Mouse (Mus musculus): ENCODE measurements around the gene Maip1.

The Maip1 gene

DNA sequence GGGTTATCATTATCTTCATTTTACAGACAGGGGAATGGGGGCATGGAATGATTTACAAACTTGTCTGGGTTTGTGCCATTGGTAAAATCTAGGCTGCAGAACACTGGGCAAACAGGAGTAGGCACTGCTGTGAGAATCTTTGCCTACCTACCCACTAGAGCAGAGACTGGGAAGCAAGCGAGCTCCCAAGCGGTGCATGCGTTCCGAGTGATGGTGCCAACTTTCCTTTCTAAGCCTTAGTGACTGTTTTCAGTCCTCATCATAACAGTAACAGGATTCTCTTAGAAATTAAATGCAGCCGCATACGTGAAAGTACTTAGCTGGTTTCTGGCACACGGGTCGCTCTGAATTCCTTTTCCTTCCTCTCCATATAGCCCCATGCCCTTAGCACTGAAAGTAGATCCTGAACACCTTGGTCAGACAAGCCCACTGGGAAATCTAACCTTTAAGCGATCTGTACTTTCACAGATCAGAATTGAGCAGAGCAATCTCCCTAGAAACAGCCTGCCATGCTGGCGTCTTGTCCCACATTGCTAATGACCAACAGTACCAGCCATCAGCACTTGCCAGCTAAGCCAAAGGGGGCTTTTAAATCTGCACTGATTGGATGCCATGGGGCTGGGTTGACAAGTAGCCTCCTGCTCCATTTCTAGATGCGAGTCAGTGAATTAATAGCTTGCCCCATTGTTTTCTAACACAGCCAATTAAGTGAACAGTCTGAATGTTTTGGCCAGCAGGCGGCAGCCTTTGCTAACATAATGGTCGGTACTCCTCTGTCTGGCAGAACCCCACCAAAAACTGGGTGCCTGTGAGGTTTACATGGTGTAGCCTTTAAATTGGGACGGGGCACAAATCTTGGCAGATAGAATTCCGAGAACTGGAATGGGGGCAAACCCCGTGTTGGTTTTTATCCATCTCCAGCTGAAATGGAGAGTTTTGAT is 22.5 kb downstream of the Maip1 start:
- peak; percentile 94 for DNase-seq

DNA sequence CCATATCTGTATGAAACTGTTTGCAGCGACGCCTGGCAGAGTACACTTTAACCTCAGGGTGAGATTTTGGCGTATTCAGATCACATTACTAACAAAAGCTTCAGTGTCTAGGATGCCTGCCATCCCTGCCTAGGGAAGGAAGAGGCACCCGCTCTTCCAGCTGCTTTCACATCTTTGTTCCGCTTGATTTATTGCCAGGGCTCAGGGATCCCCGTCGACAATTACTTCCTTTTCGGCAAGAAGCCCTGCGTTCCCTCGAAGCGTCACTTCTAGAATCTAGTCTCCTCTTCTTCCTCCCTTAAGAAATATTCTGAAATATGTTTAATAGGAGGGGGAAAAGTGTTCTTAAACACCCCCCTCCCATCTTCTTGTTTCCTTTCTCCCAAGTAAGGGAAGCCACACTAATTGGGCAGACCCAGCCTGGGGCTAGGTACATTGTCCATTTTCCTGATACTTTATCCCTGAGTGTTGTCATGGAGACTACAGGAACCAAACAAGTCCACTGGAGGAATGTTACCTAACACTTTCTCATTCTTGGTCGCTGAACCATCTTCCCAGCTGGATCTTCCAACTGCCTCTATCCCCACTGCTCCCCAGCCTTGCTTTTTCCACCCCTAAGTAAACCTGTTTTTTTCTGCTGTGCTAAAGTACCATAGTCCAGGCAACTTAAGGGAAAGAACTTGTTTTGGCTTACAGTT is 23.8 kb downstream of the Maip1 start:
- DNase-seq: no peak

DNA sequence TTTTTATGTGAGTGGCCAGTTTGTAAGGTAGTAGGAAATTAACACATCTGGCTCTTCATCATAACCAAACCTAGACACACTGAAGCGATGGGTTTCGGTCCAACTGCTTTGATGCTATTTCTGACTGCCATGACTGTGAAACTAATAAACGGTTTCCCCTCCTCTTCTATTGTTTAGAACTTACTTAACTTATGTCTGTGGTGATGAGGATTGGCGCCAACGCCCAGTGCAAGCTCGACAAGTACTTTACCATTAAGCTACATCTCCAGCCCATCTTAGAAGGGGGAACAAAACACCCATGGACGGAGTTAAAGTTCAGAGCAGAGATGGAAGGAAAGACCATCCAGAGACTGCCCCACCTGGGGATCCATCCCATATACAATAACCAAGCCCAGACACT is 27.0 kb downstream of the Maip1 start:
- DNase-seq: no peak

DNA sequence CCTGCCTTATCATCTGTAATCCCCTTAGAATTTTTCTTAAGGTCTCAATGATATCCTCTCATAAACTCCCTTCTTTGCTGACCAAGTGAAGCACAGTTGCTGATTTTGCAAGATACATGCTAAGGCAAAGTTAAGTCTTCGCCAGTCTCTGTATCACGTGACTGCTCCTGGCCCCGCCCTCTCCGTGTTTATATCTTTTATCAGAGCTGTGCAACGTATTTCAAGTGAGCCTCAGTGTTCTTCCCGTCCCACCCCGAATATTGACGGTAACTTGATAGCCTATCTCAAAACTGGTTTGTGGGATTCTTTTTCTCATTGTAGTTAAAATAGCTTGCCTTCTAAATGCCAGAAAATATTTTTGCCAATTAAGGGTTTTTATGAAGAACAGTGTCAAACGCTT is 30.3 kb downstream of the Maip1 start:
- peak; percentile 60 for DNase-seq

DNA sequence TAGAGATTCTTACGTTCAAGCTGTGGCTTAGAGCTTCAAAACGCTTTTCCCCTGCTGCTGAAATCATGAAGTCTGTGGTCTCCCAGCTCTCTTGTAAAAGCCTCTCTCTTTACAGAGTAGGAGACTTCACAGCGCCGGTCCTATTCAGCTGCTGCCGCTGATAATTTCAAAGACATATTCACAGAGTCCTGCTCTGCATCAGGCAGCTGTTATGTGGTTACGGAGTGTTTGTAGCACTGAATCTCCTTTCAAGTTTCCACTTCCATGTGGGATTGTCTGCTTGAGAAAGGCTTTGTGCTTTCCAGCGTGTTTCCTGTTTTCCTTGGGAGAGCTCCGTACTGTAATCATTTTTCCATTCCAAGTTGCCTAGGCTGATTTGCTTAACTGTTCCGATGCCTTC is 30.8 kb downstream of the Maip1 start:
- DNase-seq: no peak

DNA sequence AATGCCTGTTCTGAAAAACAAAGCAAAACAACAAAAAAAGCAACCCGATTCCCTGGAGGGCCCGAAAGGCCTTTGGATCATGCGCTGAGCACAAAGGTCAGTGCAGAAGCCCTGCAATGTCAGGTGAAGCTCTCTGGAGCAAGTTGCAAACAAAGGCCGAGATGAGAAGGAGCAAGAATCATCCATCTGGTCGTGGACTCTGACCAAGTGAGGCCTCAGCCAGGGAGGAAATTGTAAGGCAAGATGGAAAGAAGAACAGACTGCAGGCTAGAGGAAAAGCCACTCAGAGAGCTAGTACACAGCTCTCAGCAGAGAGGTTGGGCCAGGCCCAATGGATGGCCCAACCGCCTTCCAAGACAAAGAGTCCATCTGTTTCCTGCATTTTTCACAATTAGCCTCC is 32.9 kb downstream of the Maip1 start:
- no peak for DNase-seq

DNA sequence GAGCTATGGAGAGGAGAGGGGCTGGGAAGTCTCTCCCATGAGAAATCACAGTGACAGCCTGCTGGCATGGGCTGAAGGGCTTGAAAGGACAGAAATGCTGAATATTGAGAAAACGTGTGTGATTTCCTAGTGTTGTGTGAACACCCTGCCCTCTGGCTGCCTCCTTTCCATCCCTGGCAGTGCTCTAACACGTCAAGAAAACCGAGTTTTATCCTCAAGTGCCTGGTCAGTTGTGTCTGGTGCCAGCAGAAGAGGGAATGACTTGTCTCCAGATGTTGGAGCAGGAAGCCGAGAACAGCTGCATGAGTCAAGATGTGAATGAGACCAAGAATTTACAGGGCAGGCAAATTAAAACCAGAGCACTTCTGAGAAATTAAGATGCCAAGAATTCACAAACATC is 34.6 kb downstream of the Maip1 start:
- no peak for DNase-seq

DNA sequence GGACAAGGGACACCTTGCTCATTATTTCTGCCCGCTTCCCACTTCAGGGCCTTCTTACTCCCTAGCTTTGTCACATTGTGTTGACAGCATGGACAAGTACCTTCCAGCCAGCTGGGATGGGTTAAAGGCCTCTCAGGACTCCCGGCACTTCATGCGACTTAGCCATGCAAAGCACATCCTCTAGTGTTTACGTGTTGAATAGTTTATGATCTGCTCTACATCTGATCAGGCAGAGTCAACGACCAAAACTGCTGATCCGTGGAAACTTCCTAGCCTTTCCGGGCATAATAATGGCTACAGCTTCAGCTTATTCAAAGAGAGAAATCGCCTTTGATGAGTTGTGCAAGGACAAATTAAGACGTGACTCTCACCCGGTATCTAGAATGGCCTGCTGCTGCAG is 39.6 kb downstream of the Maip1 start:
- DNase-seq: no peak

DNA sequence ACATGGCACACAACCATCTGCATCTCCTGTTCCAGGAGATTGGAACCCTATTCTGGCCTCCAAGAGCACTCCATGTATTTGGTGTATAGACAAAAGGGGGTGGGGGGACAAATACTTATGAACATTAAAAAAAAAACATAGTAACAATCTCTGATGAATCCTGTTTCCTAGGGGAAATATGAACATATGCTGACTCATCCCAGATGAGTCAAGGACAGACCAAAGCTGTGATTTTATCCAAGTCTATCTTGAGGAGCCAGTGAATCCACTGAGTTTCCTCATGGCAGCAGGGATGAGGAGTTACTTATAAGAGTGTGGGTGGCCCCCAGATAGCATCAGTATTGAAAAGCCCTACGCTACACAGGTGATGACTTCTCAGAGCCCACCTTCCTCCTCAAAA is 44.1 kb downstream of the Maip1 start:
- no peak for DNase-seq

DNA sequence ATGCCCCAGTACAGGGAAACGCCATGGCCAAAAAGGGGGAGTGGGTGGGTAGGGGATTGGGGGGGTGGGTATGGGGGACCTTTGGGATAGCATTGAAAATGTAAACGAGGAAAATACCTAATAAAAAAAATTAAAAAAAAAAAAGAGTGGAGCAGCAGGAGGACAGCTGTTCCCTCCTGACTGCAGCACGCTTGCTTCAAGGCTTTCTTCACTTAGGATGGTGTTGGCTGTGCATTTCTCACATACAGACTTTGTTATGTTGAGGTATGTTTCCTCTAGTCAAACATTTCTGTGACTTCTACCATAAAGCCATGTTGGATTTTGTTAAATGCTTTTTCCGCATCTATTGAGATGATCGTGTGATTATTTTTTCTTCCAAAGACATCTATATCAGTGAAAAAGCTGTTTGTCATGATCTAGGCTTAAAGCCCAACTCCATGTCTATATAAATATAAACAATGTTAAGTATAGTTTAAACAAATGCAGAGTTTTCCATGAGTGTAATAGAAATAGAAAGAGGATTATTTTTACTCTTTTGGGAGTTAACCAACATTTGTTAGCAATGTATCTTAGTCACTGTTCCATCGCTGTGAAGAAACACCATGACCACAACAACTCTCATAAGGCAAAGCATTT is 54.3 kb downstream of the Maip1 start:
- no peak for DNase-seq

All from thymus, postnatal 4 days (tissue).